Mouse (Mus musculus) testis, adult 10 weeks (tissue): ENCODE data around the gene Dnph1. TPM values are rescaled to one million over a fixed set of nuclear protein-coding genes. Genes with fewer than 3 reads are reported as not detected.

Experiments
- polyA plus RNA-seq: library from polyadenylated mRNA; stranded (reverse); fragments of 350-450 nt; fragmentation: Illumina TruSeq; extraction: RNeasy Lipid Tissue Mini Kit (QIAGEN cat#74804); gene quantifications from one replicate; pipeline ENCODE4 v1.2.3, GENCODE M21; 2014; ENCODE audit warnings: low read depth, low replicate concordance

Gene Dnph1
- 3.1 TPM for polyA plus RNA-seq

DNA sequence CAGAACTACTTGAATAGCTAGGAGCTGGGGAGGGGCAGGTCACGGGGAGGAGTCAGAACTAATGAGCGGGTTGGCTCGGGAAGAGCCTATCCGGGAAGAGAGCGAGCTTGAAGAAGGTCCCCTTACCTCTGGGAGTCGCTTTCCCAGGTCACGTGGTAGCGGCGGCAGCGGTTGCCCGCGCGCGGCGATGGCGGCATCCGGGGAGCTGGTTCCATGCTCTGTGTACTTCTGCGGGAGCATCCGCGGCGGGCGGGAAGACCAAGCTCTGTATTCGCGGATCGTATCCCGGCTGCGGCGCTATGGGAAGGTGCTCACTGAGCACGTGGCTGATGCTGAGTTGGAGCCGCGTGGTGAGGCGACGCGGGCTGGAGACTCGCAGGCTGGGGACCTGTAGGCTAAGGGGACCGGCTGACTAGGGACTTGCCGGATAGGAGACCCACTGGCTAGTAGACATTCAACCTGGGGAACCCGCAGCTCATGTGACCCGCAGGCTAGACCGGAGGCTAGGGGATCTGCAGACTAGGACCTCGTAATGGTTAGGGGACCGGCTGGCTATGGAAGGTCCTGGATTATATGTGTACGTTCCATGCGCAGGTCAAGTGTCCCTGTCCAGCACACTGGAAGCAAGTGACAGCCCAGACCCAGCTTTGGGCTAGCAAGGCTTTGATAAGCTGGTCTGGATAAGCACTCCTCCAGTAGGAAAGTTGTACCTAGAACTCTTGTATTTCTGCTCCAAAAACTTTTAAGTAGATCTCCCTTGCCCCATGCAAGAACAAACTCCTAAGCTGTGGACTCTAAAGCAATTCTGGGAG, at the start of gene Dnph1:
Dnph1 (plus strand) TSS at position 89 of the 812 bp plus-strand sequence.

DNA sequence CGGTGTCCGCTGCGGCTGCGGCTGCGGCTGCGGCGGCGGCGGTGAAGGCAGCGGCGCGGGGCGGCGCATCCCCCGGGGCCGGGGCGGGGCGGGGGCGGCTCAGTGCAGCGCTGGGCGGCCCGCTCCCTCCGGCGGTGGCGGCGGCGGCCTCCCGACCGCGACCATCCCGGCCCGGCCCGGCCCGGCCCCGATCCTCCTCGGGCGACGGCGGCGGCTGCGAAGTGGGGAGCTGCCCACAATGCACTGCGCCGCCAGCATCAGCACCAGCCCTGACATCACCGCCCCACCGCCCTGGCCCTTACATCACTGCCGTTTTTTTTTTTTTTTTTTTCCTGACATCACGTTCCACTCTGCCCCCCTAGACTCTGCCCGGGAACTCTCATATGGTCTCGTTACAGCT, 9.1 kb upstream of the Dnph1 start, which contains the start of gene Ttbk1:
Ttbk1 (minus strand) TSS at position 245 of the 400 bp plus-strand sequence.

DNA sequence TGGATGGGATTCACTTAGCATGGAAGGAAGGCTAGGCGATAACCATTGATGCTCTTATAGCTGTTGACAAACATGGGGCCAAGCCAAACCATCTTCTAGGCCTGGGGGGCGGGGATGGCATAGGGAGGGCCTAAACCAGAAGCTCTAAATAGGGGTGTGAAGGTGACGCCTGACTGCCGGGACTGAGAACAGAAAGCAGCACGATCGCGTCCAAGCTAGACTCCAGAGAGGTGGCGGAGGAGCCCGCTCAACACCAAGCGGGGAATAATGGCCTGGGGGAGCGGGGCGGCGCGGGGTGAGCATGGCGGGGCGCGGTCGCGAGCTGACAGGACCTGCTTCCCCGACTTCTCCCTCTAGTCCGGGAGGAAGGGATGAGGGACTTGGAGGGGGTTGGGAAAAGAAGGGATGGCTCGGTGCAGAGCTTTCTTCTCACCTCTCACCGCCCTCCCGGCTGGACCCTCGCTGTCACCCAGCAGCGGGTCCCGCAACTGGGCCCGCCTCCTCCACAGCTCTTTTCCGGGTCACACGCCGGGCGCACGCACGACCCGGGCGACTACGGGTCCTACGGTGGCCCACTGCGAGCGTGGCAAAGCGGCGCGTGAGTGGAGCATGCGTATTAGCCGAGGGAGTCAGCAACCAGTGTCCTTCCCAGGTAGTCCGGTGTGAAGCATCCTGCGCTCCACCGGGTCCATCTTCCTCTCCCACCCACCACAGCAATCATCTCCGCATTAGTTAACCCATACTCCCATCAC, 49.5 kb downstream of the Dnph1 start, which contains the start of gene Cul9:
Cul9 (minus strand) TSS at position 576 of the 752 bp plus-strand sequence.

Other genes with a start within 250 kb of the Dnph1 start
- 10.6 TPM for gene Polr1c, start 248.7 kb upstream of the Dnph1 start, polyA plus RNA-seq
- 0.88 TPM for gene Yipf3, start 248.6 kb upstream of the Dnph1 start, polyA plus RNA-seq
- gene Lrrc73, start 243.2 kb upstream of the Dnph1 start, polyA plus RNA-seq: 1.8 TPM
- gene Tjap1, start 213.7 kb upstream of the Dnph1 start, polyA plus RNA-seq: 1.3 TPM
- gene Dlk2, start 199.3 kb upstream of the Dnph1 start, polyA plus RNA-seq: not detected
- 0.11 TPM for gene Abcc10, start 168.4 kb upstream of the Dnph1 start, polyA plus RNA-seq
- gene Zfp318, start 113.0 kb upstream of the Dnph1 start, polyA plus RNA-seq: 327 TPM
- 0.83 TPM for gene Crip3, start 67.8 kb upstream of the Dnph1 start, polyA plus RNA-seq
- not detected for gene Slc22a7, start 58.3 kb upstream of the Dnph1 start, polyA plus RNA-seq
- gene Ttbk1, start 9.0 kb upstream of the Dnph1 start, polyA plus RNA-seq: 3.8 TPM
- gene Cul9, start 49.7 kb downstream of the Dnph1 start, polyA plus RNA-seq: 2.6 TPM
- 0.36 TPM for gene Srf, start 59.5 kb downstream of the Dnph1 start, polyA plus RNA-seq
- 0.04 TPM for gene Ptk7, start 132.8 kb downstream of the Dnph1 start, polyA plus RNA-seq
- gene Klc4, start 149.3 kb downstream of the Dnph1 start, polyA plus RNA-seq: 0.22 TPM
- gene Mrpl2, start 149.5 kb downstream of the Dnph1 start, polyA plus RNA-seq: 1.8 TPM
- gene Cul7, start 153.6 kb downstream of the Dnph1 start, polyA plus RNA-seq: 0.11 TPM
- 1.1 TPM for gene Rrp36, start 177.6 kb downstream of the Dnph1 start, polyA plus RNA-seq
- gene Mea1, start 182.1 kb downstream of the Dnph1 start, polyA plus RNA-seq: 131 TPM
- gene Klhdc3, start 184.2 kb downstream of the Dnph1 start, polyA plus RNA-seq: 36.7 TPM
- 2.8 TPM for gene Ppp2r5d, start 208.4 kb downstream of the Dnph1 start, polyA plus RNA-seq
- gene Pex6, start 214.8 kb downstream of the Dnph1 start, polyA plus RNA-seq: 0.85 TPM
- not detected for gene Gnmt, start 232.5 kb downstream of the Dnph1 start, polyA plus RNA-seq